Mouse (Mus musculus): ENCODE results near the gene Zfp57.

DNA sequence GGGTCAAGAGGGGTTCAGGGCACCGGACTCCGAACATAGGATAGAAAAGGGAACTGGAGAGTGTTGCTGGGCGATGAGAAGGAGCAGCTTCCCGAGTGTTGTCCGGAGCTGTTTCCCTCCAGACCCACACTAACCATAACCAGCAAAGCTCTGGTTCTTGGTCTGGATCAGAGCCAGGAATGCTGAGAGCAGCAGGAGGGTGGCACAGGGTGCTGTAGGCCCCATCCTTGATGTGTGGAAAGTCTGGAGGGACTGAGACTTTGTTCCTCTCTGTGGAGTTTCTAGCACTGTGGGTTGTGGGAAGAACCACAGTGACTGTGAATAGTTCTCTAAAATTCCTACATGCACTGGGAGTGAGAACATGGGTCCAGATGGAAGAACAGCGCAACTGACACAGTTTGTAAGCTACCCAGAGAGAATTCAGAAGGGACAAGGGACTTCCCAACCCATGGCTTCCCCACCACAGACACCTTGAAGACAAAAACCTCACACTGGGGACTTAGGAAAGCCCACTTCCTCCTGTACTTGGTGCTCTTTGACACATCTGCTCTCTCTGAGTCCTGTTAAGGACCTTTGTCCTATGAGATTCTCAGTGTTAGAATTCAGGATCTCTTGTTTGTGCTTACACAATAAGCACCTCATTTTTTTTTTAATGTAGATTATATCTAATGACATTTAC, 29.7 kb upstream of the Zfp57 start:
- TF ChIP-seq RAD21 (IDR thresholded peaks at IDR 0.05; ENCODE audit: low read depth, low read length): no peak
- TF ChIP-seq BHLHE40 (IDR thresholded peaks at IDR 0.05; ENCODE audit: low read depth, low read length): no peak
- TF ChIP-seq CTCF (conservative IDR thresholded peaks at IDR 0.05 in 1 of 2, IDR thresholded peaks at IDR 0.05 in 1 of 2; ENCODE audit: low read depth in 2 of 2, low read length in 2 of 2): no peak
- 0 out of 2 replicates have a peak, but pooled peaks have one; percentile 18 for TF ChIP-seq EP300 (IDR thresholded peaks at IDR 0.05; ENCODE audit: low read length)

Data from CH12.LX (cell line).